Mouse (Mus musculus): ENCODE measurements at regions not wholly inside any gene's neighbourhood (a gene's known extent, or its start where the extent isn't known, plus 50 kb on each side); places are given as distances from the start of the nearest gene placed in this dataset.

- ATAC-seq (replicated peaks; ENCODE audit: low FRiP score, low TSS enrichment, low read depth) (no peak), DNase-seq (ENCODE audit: low spot score) (no peak)
- Histone ChIP-seq H3K27me3 (replicated peaks; ENCODE audit: control insufficient read depth, insufficient read depth, low read length) (no peaks in the 10 kb centered on the region), H3K4me1 (replicated peaks; ENCODE audit: control insufficient read depth, insufficient read depth, low read length) (peaks cover 42% of the 10 kb centered on the region), H3K4me2 (ENCODE audit: low read length) (no peak overlapping the region), H3K9me3 (ENCODE audit: control insufficient read depth, low read length) (no peaks in the 10 kb centered on the region), H3K36me3 (ENCODE audit: control insufficient read depth, insufficient read depth, low read length) (no peaks in the 10 kb centered on the region), H3K27ac (ENCODE audit: low read depth) (peak overlapping the region; percentile 93), H3K9ac (ENCODE audit: low read length) (no peak overlapping the region), H3K4me3 (ENCODE audit: low read depth, low read length) (no peak overlapping the region)
- WGBS = 43% methylated on average over 7 of the region's 7 CpGs
Measured at GRCm38 (mm10) chr8:126734743-126735487, 141.1 kb upstream of the Irf2bp2 start.

- Histone ChIP-seq H3K27me3 (replicated peaks; ENCODE audit: control insufficient read depth, insufficient read depth, low read length) (no peaks in the 10 kb centered on the region), H3K4me1 (replicated peaks; ENCODE audit: control insufficient read depth, insufficient read depth, low read length) (peaks cover 42% of the 10 kb centered on the region), H3K4me2 (ENCODE audit: low read length) (no peak overlapping the region), H3K4me3 (ENCODE audit: low read depth, low read length) (no peak overlapping the region), H3K9me3 (ENCODE audit: control insufficient read depth, low read length) (no peaks in the 10 kb centered on the region), H3K36me3 (ENCODE audit: control insufficient read depth, insufficient read depth, low read length) (no peaks in the 10 kb centered on the region), H3K27ac (ENCODE audit: low read depth) (no peak overlapping the region), H3K9ac (ENCODE audit: low read length) (no peak overlapping the region)
- ATAC-seq (replicated peaks; ENCODE audit: low FRiP score, low TSS enrichment, low read depth) (no peak), DNase-seq (ENCODE audit: low spot score) (no peak)
- WGBS = 74% methylated on average over 6 of the region's 6 CpGs
Measured at GRCm38 (mm10) chr8:126733779-126734178, 140.0 kb upstream of the Irf2bp2 start.

GRCm38 (mm10) chr8:126733307-126733706, 139.5 kb upstream of the Irf2bp2 start:
- DNase-seq (ENCODE audit: low spot score) (no peak), ATAC-seq (replicated peaks; ENCODE audit: low FRiP score, low TSS enrichment, low read depth) (no peak)
- no peaks in the 10 kb centered on the region for H3K9me3 ChIP-seq (ENCODE audit: control insufficient read depth, low read length)
- no peaks in the 10 kb centered on the region for H3K36me3 ChIP-seq (ENCODE audit: control insufficient read depth, insufficient read depth, low read length)
- H3K27ac ChIP-seq (ENCODE audit: low read depth) = no peak overlapping the region
- no peak overlapping the region for H3K9ac ChIP-seq (ENCODE audit: low read length)
- no peak overlapping the region for H3K4me3 ChIP-seq (ENCODE audit: low read depth, low read length)
- H3K27me3 ChIP-seq (replicated peaks; ENCODE audit: control insufficient read depth, insufficient read depth, low read length) = no peaks in the 10 kb centered on the region
- no peak overlapping the region for H3K4me2 ChIP-seq (ENCODE audit: low read length)
- WGBS = 67% methylated on average over 7 of the region's 7 CpGs
- peaks cover 42% of the 10 kb centered on the region for H3K4me1 ChIP-seq (replicated peaks; ENCODE audit: control insufficient read depth, insufficient read depth, low read length)

- Histone ChIP-seq H3K27me3 (replicated peaks; ENCODE audit: control insufficient read depth, insufficient read depth, low read length) (no peaks in the 10 kb centered on the region), H3K9ac (ENCODE audit: low read length) (no peak overlapping the region), H3K9me3 (ENCODE audit: control insufficient read depth, low read length) (peaks cover 3% of the 10 kb centered on the region; the same call in 1 of the 2 replicates), H3K4me2 (ENCODE audit: low read length) (no peak overlapping the region), H3K4me3 (ENCODE audit: low read depth, low read length) (no peak overlapping the region), H3K4me1 (replicated peaks; ENCODE audit: control insufficient read depth, insufficient read depth, low read length) (peaks cover 17% of the 10 kb centered on the region), H3K27ac (ENCODE audit: low read depth) (no peak overlapping the region), H3K36me3 (ENCODE audit: control insufficient read depth, insufficient read depth, low read length) (no peaks in the 10 kb centered on the region)
- ATAC-seq (replicated peaks; ENCODE audit: low FRiP score, low TSS enrichment, low read depth) = no peak
- 89% methylated on average over 2 of the region's 3 CpGs for WGBS
- DNase-seq (ENCODE audit: low spot score) = no peak
Measured at GRCm38 (mm10) chr8:126730017-126730631, 136.3 kb upstream of the Irf2bp2 start.

GRCm38 (mm10) chr8:126728987-126729632, 135.3 kb upstream of the Irf2bp2 start:
- ATAC-seq (replicated peaks; ENCODE audit: low FRiP score, low TSS enrichment, low read depth) (no peak), DNase-seq (ENCODE audit: low spot score) (no peak)
- H3K4me1 ChIP-seq (replicated peaks; ENCODE audit: control insufficient read depth, insufficient read depth, low read length) = peaks cover 11% of the 10 kb centered on the region; the same call in 1 of the 2 replicates
- no peak overlapping the region for H3K9ac ChIP-seq (ENCODE audit: low read length)
- peaks cover 3% of the 10 kb centered on the region; the same call in 1 of the 2 replicates for H3K9me3 ChIP-seq (ENCODE audit: control insufficient read depth, low read length)
- H3K27me3 ChIP-seq (replicated peaks; ENCODE audit: control insufficient read depth, insufficient read depth, low read length) = no peaks in the 10 kb centered on the region
- H3K4me3 ChIP-seq (ENCODE audit: low read depth, low read length) = no peak overlapping the region
- WGBS = 66% methylated on average over 12 of the region's 12 CpGs
- H3K4me2 ChIP-seq (ENCODE audit: low read length) = no peak overlapping the region
- H3K36me3 ChIP-seq (ENCODE audit: control insufficient read depth, insufficient read depth, low read length) = no peaks in the 10 kb centered on the region
- no peak overlapping the region for H3K27ac ChIP-seq (ENCODE audit: low read depth)

- ATAC-seq (replicated peaks; ENCODE audit: low FRiP score, low TSS enrichment, low read depth) (no peak), DNase-seq (ENCODE audit: low spot score) (no peak)
- Histone ChIP-seq H3K36me3 (ENCODE audit: control insufficient read depth, insufficient read depth, low read length) (no peaks in the 10 kb centered on the region), H3K27me3 (replicated peaks; ENCODE audit: control insufficient read depth, insufficient read depth, low read length) (no peaks in the 10 kb centered on the region), H3K9me3 (ENCODE audit: control insufficient read depth, low read length) (peaks cover 3% of the 10 kb centered on the region; the same call in 1 of the 2 replicates), H3K4me1 (replicated peaks; ENCODE audit: control insufficient read depth, insufficient read depth, low read length) (peaks cover 4% of the 10 kb centered on the region; the same call in 1 of the 2 replicates), H3K4me3 (ENCODE audit: low read depth, low read length) (no peak overlapping the region), H3K4me2 (ENCODE audit: low read length) (no peak overlapping the region), H3K9ac (ENCODE audit: low read length) (no peak overlapping the region), H3K27ac (ENCODE audit: low read depth) (no peak overlapping the region)
- 83% methylated on average over 5 of the region's 5 CpGs for WGBS
Measured at GRCm38 (mm10) chr8:126728135-126728534, 134.3 kb upstream of the Irf2bp2 start.

GRCm38 (mm10) chr8:126727068-126727467, 133.3 kb upstream of the Irf2bp2 start:
- Histone ChIP-seq H3K4me2 (ENCODE audit: low read length) (no peak overlapping the region), H3K27me3 (replicated peaks; ENCODE audit: control insufficient read depth, insufficient read depth, low read length) (no peaks in the 10 kb centered on the region), H3K4me1 (replicated peaks; ENCODE audit: control insufficient read depth, insufficient read depth, low read length) (peaks cover 1% of the 10 kb centered on the region; the same call in 1 of the 2 replicates), H3K4me3 (ENCODE audit: low read depth, low read length) (no peak overlapping the region), H3K9me3 (ENCODE audit: control insufficient read depth, low read length) (peaks cover 3% of the 10 kb centered on the region; the same call in 1 of the 2 replicates), H3K9ac (ENCODE audit: low read length) (no peak overlapping the region), H3K27ac (ENCODE audit: low read depth) (no peak overlapping the region), H3K36me3 (ENCODE audit: control insufficient read depth, insufficient read depth, low read length) (no peaks in the 10 kb centered on the region)
- WGBS = 98% methylated on average over 2 of the region's 2 CpGs
- no peak for DNase-seq (ENCODE audit: low spot score)
- ATAC-seq (replicated peaks; ENCODE audit: low FRiP score, low TSS enrichment, low read depth) = no peak

- WGBS = 76% methylated on average over 9 of the region's 9 CpGs
- DNase-seq (ENCODE audit: low spot score) (no peak), ATAC-seq (replicated peaks; ENCODE audit: low FRiP score, low TSS enrichment, low read depth) (no peak)
- H3K9ac ChIP-seq (ENCODE audit: low read length) = no peak overlapping the region
- H3K4me3 ChIP-seq (ENCODE audit: low read depth, low read length) = no peak overlapping the region
- H3K36me3 ChIP-seq (ENCODE audit: control insufficient read depth, insufficient read depth, low read length) = no peaks in the 10 kb centered on the region
- H3K9me3 ChIP-seq (ENCODE audit: control insufficient read depth, low read length) = peaks cover 3% of the 10 kb centered on the region; the same call in 1 of the 2 replicates
- H3K27ac ChIP-seq (ENCODE audit: low read depth) = no peak overlapping the region
- H3K27me3 ChIP-seq (replicated peaks; ENCODE audit: control insufficient read depth, insufficient read depth, low read length) = no peaks in the 10 kb centered on the region
- no peak overlapping the region for H3K4me2 ChIP-seq (ENCODE audit: low read length)
- H3K4me1 ChIP-seq (replicated peaks; ENCODE audit: control insufficient read depth, insufficient read depth, low read length) = 0 out of 2 replicates have a peak, but pooled peaks cover 4% of the 10 kb centered on the region
Measured at GRCm38 (mm10) chr8:126723259-126724122, 129.7 kb upstream of the Irf2bp2 start.

Data from intestine, embryonic 14.5 days (tissue).